Mouse (Mus musculus) stomach, postnatal 0 days (tissue): ENCODE results near the gene Ube2r2. TPM values are rescaled to one million over a fixed set of nuclear protein-coding genes. Genes with fewer than 3 reads are reported as not detected.

Source experiments
- ATAC-seq: fragments of 200-750 bp; cut with Nextera tagmentation; 2 replicates; pipeline ENCODE4 v1.8.0; 2017; ENCODE audit not compliant: low FRiP score, low TSS enrichment
- DNase-seq: peaks from one replicate; pipeline ENCODE4 v3.0.0-alpha.2; 2016; ENCODE audit warnings: low spot score
- H3K27ac ChIP-seq: fragments of 300-500 bp; sonication (generic); replicated peaks from 2 replicates; pipeline ENCODE4 v1.5.1; 2014; ENCODE audit warnings: mild to moderate bottlenecking, control low read depth
- H3K27me3 ChIP-seq: fragments of 300-500 bp; sonication (generic); 2 replicates; pipeline ENCODE4 v1.6.1; 2014; ENCODE audit warnings: low read length; ENCODE audit not compliant: control insufficient read depth, insufficient read depth
- H3K36me3 ChIP-seq: fragments of 300-500 bp; sonication (generic); 2 replicates; pipeline ENCODE4 v1.6.1; 2014; ENCODE audit warnings: low read length, mixed read lengths; ENCODE audit not compliant: control insufficient read depth, insufficient read depth
- H3K4me1 ChIP-seq: fragments of 300-500 bp; sonication (generic); replicated peaks from 2 replicates; pipeline ENCODE4 v1.6.1; 2014; ENCODE audit warnings: antibody characterized with exemption; ENCODE audit not compliant: control insufficient read depth, insufficient read depth
- H3K4me2 ChIP-seq: fragments of 300-500 bp; sonication (generic); replicated peaks from 2 replicates; pipeline ENCODE4 v1.6.1; 2014; ENCODE audit warnings: low read depth, mild to moderate bottlenecking, control low read depth, moderate library complexity
- H3K4me3 ChIP-seq: fragments of 300-500 bp; sonication (generic); 2 replicates; pipeline ENCODE4 v1.5.1; 2014; ENCODE audit warnings: low read depth, low read length, control low read depth
- H3K9ac ChIP-seq: fragments of 300-500 bp; sonication (generic); 2 replicates; pipeline ENCODE4 v1.6.1; 2014; ENCODE audit warnings: mild to moderate bottlenecking, low read length, control low read depth, mixed read lengths
- H3K9me3 ChIP-seq: fragments of 300-500 bp; sonication (generic); 2 replicates; pipeline ENCODE4 v1.6.1; 2016; ENCODE audit warnings: low read length; ENCODE audit not compliant: control insufficient read depth
- CTCF ChIP-seq: IDR thresholded peaks from 2 replicates; pipeline ENCODE4 v1.5.1; 2016; ENCODE audit warnings: antibody characterized with exemption, low read depth, mild to moderate bottlenecking, moderate library complexity
- EP300 ChIP-seq: optimal IDR thresholded peaks from 2 replicates; pipeline ENCODE3; 2016; ENCODE audit warnings: antibody characterized with exemption
- WGBS: fragments of 180-500 bp; shearing (Covaris S2); extraction: QIAGEN DNeasy Blood & Tissue Kit; methylation state at CpG from one replicate; pipeline ENCODE4 v1.1.7; 2014; 5-methylcytosine and 5-hydroxymethylcytosine counted together
- polyA plus RNA-seq: library from polyadenylated mRNA; unstranded; fragments of >200 nt; fragmentation: Nextera tagmentation; extraction: Ambion mirVana; gene quantifications from 2 replicates; pipeline ENCODE4 v1.2.1, GENCODE M21; 2015

The Ube2r2 gene
- polyA plus RNA-seq, 1 experiment from 2014 or later, result 76.3 TPM

DNA sequence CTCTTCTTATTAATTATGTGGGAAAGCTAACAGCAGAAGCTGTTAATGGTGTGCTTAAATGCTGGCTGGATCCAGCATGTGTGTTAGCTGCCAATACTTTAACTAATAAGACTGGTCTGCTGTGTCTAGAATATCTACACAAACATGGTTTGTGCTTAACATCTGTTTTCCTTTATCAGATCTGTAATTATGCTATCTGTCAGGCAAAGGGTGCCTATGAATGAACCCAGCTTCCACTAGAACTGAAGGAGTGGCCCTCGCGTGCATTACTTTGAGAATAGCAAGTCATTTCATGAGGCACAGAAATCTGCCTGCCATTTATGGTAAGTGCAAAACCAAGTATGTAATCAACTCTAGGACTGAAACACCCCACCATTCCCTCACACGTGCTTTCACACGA is 72.5 kb downstream of the Ube2r2 start:
- Histone ChIP-seq H3K27ac (no peak overlapping the region), H3K4me2 (no peak overlapping the region), H3K9me3 (no peaks in the 10 kb centered on the region), H3K27me3 (no peaks in the 10 kb centered on the region), H3K4me3 (no peak overlapping the region), H3K36me3 (peaks cover 38% of the 10 kb centered on the region), H3K4me1 (no peaks in the 10 kb centered on the region), H3K9ac (no peak overlapping the region)
- 69% methylated on average over 4 of the region's 4 CpGs for WGBS
- DNase-seq (no peak), ATAC-seq (no peak)
- TF ChIP-seq CTCF (no peak), EP300 (no peak)

DNA sequence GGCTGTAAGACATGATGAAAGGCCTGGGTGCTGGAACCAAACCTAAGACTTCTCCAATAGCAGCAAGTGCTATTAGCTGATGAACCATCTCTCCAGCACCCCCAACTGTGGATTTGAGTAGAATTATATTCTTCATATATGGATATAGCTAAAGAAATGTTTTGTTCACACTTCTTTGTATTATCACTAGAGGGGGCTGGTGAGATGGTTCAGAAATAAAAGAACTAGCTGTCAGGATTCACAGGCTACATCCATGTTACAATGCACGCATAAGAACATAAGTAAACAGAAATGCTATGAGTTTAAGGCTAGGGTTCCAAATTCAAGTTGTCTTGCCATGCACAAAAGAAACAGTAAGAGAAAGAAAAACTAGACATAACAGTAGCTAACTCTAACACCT is 89.9 kb downstream of the Ube2r2 start:
- Histone ChIP-seq H3K9ac (no peak overlapping the region), H3K4me1 (no peaks in the 10 kb centered on the region), H3K4me2 (no peak overlapping the region), H3K9me3 (no peaks in the 10 kb centered on the region), H3K4me3 (no peak overlapping the region), H3K27ac (no peak overlapping the region), H3K36me3 (peaks cover 15% of the 10 kb centered on the region), H3K27me3 (no peaks in the 10 kb centered on the region)
- 64% methylated on average over 1 of the region's 1 CpGs for WGBS
- TF ChIP-seq CTCF (peak; percentile 70), EP300 (no peak)
- DNase-seq, result no peak
- ATAC-seq, result no peak

DNA sequence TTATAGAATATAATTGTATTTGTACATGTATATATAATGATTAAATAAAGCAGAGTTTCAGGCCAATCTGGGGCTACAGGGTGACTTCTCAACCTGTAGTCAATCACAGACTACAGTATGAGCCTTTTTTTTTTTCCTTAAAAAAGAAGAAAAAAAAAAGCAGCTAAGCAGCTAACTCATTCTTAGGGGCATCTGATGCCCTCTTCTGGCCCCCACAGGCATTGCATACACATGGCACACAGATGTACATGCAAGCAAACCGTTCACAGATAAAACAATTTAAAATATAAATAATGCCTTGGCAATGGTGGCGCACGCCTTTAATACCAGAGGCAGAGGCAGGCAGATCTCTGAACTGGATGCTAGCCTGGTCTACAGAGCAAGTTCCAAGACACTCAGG is 90.8 kb downstream of the Ube2r2 start:
- Histone ChIP-seq H3K9ac (no peak overlapping the region), H3K27me3 (no peaks in the 10 kb centered on the region), H3K9me3 (no peaks in the 10 kb centered on the region), H3K4me2 (no peak overlapping the region), H3K36me3 (peaks cover 15% of the 10 kb centered on the region), H3K4me3 (no peak overlapping the region), H3K4me1 (no peaks in the 10 kb centered on the region), H3K27ac (no peak overlapping the region)
- TF ChIP-seq EP300 (no peak), CTCF (peak; percentile 75)
- DNase-seq (peak; percentile 47), ATAC-seq (no peak)
- 69% methylated on average over 3 of the region's 3 CpGs for WGBS

DNA sequence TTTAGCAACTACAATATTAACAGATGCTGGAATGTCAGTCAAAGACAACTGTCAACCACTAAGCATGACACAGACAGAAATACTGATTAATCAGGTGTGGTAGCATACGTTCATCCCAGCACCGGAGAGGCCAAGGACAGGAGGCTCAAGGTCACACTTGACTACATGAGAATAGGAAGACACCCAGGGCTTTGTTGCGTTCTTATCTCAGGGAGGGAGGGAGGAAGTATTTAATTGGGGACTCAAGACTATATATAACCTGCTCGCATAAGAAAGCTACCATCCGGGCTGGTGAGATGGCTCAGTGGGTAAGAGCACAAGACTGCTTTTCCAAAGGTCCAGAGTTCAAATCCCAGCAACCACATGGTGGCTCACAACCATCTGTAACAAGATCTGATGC is 100.1 kb downstream of the Ube2r2 start:
- Histone ChIP-seq H3K36me3 (peaks cover 7% of the 10 kb centered on the region; the same call in 1 of the 2 replicates), H3K4me1 (no peaks in the 10 kb centered on the region), H3K4me3 (no peak overlapping the region), H3K27me3 (no peaks in the 10 kb centered on the region), H3K9me3 (no peaks in the 10 kb centered on the region), H3K9ac (no peak overlapping the region), H3K4me2 (no peak overlapping the region), H3K27ac (no peak overlapping the region)
- DNase-seq (no peak), ATAC-seq (no peak)
- TF ChIP-seq EP300 (no peak), CTCF (no peak)
- 81% methylated on average over 5 of the region's 5 CpGs for WGBS

DNA sequence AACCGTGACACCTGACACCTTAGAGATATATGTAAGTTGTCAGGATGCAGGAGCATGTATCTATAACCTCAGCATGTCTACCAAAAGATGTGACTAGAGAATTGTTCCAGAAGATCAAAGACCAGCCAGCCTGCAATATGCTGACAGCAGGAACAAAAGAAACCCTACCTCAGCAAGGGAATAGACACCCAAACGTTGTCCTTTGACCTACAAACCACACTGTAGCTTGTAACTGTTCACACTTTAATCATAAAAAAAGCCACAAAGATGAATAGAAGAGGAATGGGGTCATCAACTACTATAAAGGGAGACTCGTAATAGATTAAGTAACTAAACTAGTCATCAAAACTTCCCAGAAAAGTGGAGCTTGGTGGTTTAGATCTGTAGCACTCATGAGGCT is 105.4 kb downstream of the Ube2r2 start:
- no peak for ATAC-seq
- WGBS, result 77% methylated on average over 3 of the region's 3 CpGs
- no peak for TF ChIP-seq EP300
- no peak for TF ChIP-seq CTCF

More for the DNA sequence above, 105.4 kb downstream of the Ube2r2 start:
- H3K27me3 ChIP-seq, result no peaks in the 10 kb centered on the region
- H3K9ac ChIP-seq, result no peak overlapping the region
- no peaks in the 10 kb centered on the region for H3K36me3 ChIP-seq
- H3K4me2 ChIP-seq, result no peak overlapping the region
- no peak for DNase-seq
- no peak overlapping the region for H3K27ac ChIP-seq
- no peak overlapping the region for H3K4me3 ChIP-seq
- H3K4me1 ChIP-seq, result no peaks in the 10 kb centered on the region
- no peaks in the 10 kb centered on the region for H3K9me3 ChIP-seq

Other genes starting within 250 kb of the Ube2r2 start
- 75.5 and 86.9 TPM in 2 replicates for gene Spink4, start 215.7 kb upstream of the Ube2r2 start, polyA plus RNA-seq
- gene Bag1, start 187.4 kb upstream of the Ube2r2 start, polyA plus RNA-seq, result 259 and 270 TPM in 2 replicates
- 121 and 125 TPM in 2 replicates for gene Chmp5, start 187.3 kb upstream of the Ube2r2 start, polyA plus RNA-seq
- 27.9 and 28.5 TPM in 2 replicates for gene Nfx1, start 164.8 kb upstream of the Ube2r2 start, polyA plus RNA-seq
- 0.39 and 0.47 TPM in 2 replicates for gene Aqp7, start 87.6 kb upstream of the Ube2r2 start, polyA plus RNA-seq
- 202 and 227 TPM in 2 replicates for gene Aqp3, start 37.6 kb upstream of the Ube2r2 start, polyA plus RNA-seq
- gene Nol6, start 11.3 kb upstream of the Ube2r2 start, polyA plus RNA-seq, result 9.5 and 10.9 TPM in 2 replicates
- gene Ubap2, start 139.4 kb downstream of the Ube2r2 start, polyA plus RNA-seq, result 17.9 and 19.5 TPM in 2 replicates
- 32.3 and 32.4 TPM in 2 replicates for gene Dcaf12, start 179.1 kb downstream of the Ube2r2 start, polyA plus RNA-seq
- 42.0 and 47.7 TPM in 2 replicates for gene Ubap1, start 213.3 kb downstream of the Ube2r2 start, polyA plus RNA-seq